Mouse (Mus musculus) embryonic facial prominence, embryonic 15.5 days (tissue): ENCODE measurements around the gene Nle1. TPM values are rescaled to one million over a fixed set of nuclear protein-coding genes. Genes with fewer than 3 reads are reported as not detected.
A peak's percentile ranks its signal among the peaks of the same experiment; 100 is the strongest.

Source experiments
- ATAC-seq: fragments of 200-750 bp; cut with Nextera tagmentation; 2 replicates; pipeline ENCODE4 v1.8.0; 2017; ENCODE audit warnings: low read depth, moderate TSS enrichment; ENCODE audit not compliant: insufficient number of reproducible peaks, low FRiP score, low TSS enrichment
- H3K27ac ChIP-seq: fragments of 300-500 bp; sonication (generic); replicated peaks from 2 replicates; pipeline ENCODE4 v1.5.1; 2015; ENCODE audit warnings: mild to moderate bottlenecking, inconsistent platforms
- H3K27me3 ChIP-seq: fragments of 300-500 bp; sonication (generic); 2 replicates; pipeline ENCODE4 v1.6.1; 2015; ENCODE audit warnings: inconsistent platforms
- H3K36me3 ChIP-seq: fragments of 300-500 bp; sonication (generic); 2 replicates; pipeline ENCODE4 v1.6.1; 2015; ENCODE audit warnings: mild to moderate bottlenecking, inconsistent platforms
- H3K4me1 ChIP-seq: fragments of 300-500 bp; sonication (generic); 2 replicates; pipeline ENCODE4 v1.6.1; 2015; ENCODE audit warnings: inconsistent platforms
- H3K4me2 ChIP-seq: fragments of 300-500 bp; sonication (generic); replicated peaks from 2 replicates; pipeline ENCODE4 v1.6.1; 2015; ENCODE audit warnings: mild to moderate bottlenecking, inconsistent platforms
- H3K4me3 ChIP-seq: fragments of 300-500 bp; sonication (generic); replicated peaks from 2 replicates; pipeline ENCODE4 v1.5.1; 2015; ENCODE audit warnings: mild to moderate bottlenecking, inconsistent platforms
- H3K9ac ChIP-seq: fragments of 300-500 bp; sonication (generic); 2 replicates; pipeline ENCODE4 v1.6.1; 2015; ENCODE audit warnings: inconsistent platforms
- H3K9me3 ChIP-seq: fragments of 300-500 bp; sonication (generic); replicated peaks from 2 replicates; pipeline ENCODE4 v1.6.1; 2016; ENCODE audit warnings: inconsistent platforms
- WGBS: fragments of 180-500 bp; shearing (Covaris S2); methylation state at CpG from one replicate; pipeline ENCODE4 v1.1.7; 2015; 5-methylcytosine and 5-hydroxymethylcytosine counted together
- polyA plus RNA-seq: library from polyadenylated mRNA; unstranded; fragments of >200 nt; fragmentation: Nextera tagmentation; extraction: Ambion mirVana; gene quantifications from 2 replicates; pipeline ENCODE4 v1.2.1, GENCODE M21; 2015

The Nle1 gene
- polyA plus RNA-seq, 1 experiment from 2014 or later = 38.4 TPM

GRCm38 (mm10) chr11:82867956-82868355 lies 40.3 kb downstream of the Nle1 start:
- Histone ChIP-seq H3K4me2 (no peak overlapping the region), H3K36me3 (no peaks in the 10 kb centered on the region), H3K9me3 (no peaks in the 10 kb centered on the region), H3K27me3 (no peaks in the 10 kb centered on the region), H3K9ac (no peak overlapping the region), H3K4me3 (no peak overlapping the region), H3K27ac (no peak overlapping the region), H3K4me1 (0 out of 2 replicates have a peak, but pooled peaks cover 4% of the 10 kb centered on the region)
- ATAC-seq = no peak
- WGBS = 68% methylated on average over 5 of the region's 5 CpGs

GRCm38 (mm10) chr11:82866850-82867564 lies 41.2 kb downstream of the Nle1 start:
- H3K36me3 ChIP-seq = no peaks in the 10 kb centered on the region
- WGBS = 37% methylated on average over 7 of the region's 7 CpGs
- no peak overlapping the region for H3K27ac ChIP-seq
- H3K9ac ChIP-seq = no peak overlapping the region
- H3K4me1 ChIP-seq = peaks cover 4% of the 10 kb centered on the region; the same call in 1 of the 2 replicates
- no peak overlapping the region for H3K4me3 ChIP-seq
- no peak overlapping the region for H3K4me2 ChIP-seq
- no peaks in the 10 kb centered on the region for H3K27me3 ChIP-seq
- no peak for ATAC-seq
- H3K9me3 ChIP-seq = no peaks in the 10 kb centered on the region

- Histone ChIP-seq H3K9ac (no peak overlapping the region), H3K27ac (no peak overlapping the region), H3K4me2 (no peak overlapping the region), H3K9me3 (no peaks in the 10 kb centered on the region), H3K27me3 (no peaks in the 10 kb centered on the region), H3K4me1 (peaks cover 4% of the 10 kb centered on the region; the same call in 1 of the 2 replicates), H3K36me3 (no peaks in the 10 kb centered on the region), H3K4me3 (no peak overlapping the region)
- ATAC-seq = no peak
- WGBS = 81% methylated on average over 10 of the region's 10 CpGs
These were observed 42.3 kb downstream of the Nle1 start for GRCm38 (mm10) chr11:82865957-82866356.

GRCm38 (mm10) chr11:82863488-82863931 lies 44.7 kb downstream of the Nle1 start:
- no peak overlapping the region for H3K9ac ChIP-seq
- no peaks in the 10 kb centered on the region for H3K36me3 ChIP-seq
- H3K27me3 ChIP-seq = no peaks in the 10 kb centered on the region
- no peak overlapping the region for H3K4me2 ChIP-seq
- 44% methylated on average over 4 of the region's 4 CpGs for WGBS
- H3K27ac ChIP-seq = no peak overlapping the region
- H3K4me3 ChIP-seq = no peak overlapping the region
- no peaks in the 10 kb centered on the region for H3K9me3 ChIP-seq
- peak; percentile 39; the same call in 1 of the 2 replicates for ATAC-seq
- no peaks in the 10 kb centered on the region; the same call in 1 of the 2 replicates for H3K4me1 ChIP-seq

GRCm38 (mm10) chr11:82863059-82863458 lies 45.2 kb downstream of the Nle1 start:
- Histone ChIP-seq H3K4me2 (no peak overlapping the region), H3K27ac (no peak overlapping the region), H3K9ac (no peak overlapping the region), H3K36me3 (no peaks in the 10 kb centered on the region), H3K27me3 (no peaks in the 10 kb centered on the region), H3K4me1 (no peaks in the 10 kb centered on the region; the same call in 1 of the 2 replicates), H3K9me3 (no peaks in the 10 kb centered on the region), H3K4me3 (no peak overlapping the region)
- WGBS = 56% methylated on average over 2 of the region's 2 CpGs
- no peak for ATAC-seq

- H3K4me2 ChIP-seq = no peak overlapping the region
- H3K27me3 ChIP-seq = no peaks in the 10 kb centered on the region
- H3K4me1 ChIP-seq = no peaks in the 10 kb centered on the region; the same call in 1 of the 2 replicates
- 77% methylated on average over 9 of the region's 9 CpGs for WGBS
- ATAC-seq = no peak
- H3K4me3 ChIP-seq = no peak overlapping the region
- no peaks in the 10 kb centered on the region for H3K36me3 ChIP-seq
- H3K9ac ChIP-seq = no peak overlapping the region
- no peaks in the 10 kb centered on the region for H3K9me3 ChIP-seq
- no peak overlapping the region for H3K27ac ChIP-seq
These were observed 45.6 kb downstream of the Nle1 start for GRCm38 (mm10) chr11:82862638-82863037.

- ATAC-seq = no peak
- 66% methylated on average over 8 of the region's 8 CpGs for WGBS
These were observed 46.7 kb downstream of the Nle1 start for GRCm38 (mm10) chr11:82861558-82861957.

GRCm38 (mm10) chr11:82860759-82861158 lies 47.5 kb downstream of the Nle1 start:
- H3K36me3 ChIP-seq = no peaks in the 10 kb centered on the region
- no peaks in the 10 kb centered on the region; the same call in 1 of the 2 replicates for H3K4me1 ChIP-seq
- H3K4me3 ChIP-seq = no peak overlapping the region
- H3K27ac ChIP-seq = no peak overlapping the region
- ATAC-seq = no peak
- H3K9me3 ChIP-seq = no peaks in the 10 kb centered on the region
- no peak overlapping the region for H3K9ac ChIP-seq
- H3K27me3 ChIP-seq = no peaks in the 10 kb centered on the region
- 56% methylated on average over 6 of the region's 6 CpGs for WGBS
- no peak overlapping the region for H3K4me2 ChIP-seq

More at GRCm38 (mm10) chr11:82861558-82861957, 46.7 kb downstream of the Nle1 start:
- Histone ChIP-seq H3K4me1 (no peaks in the 10 kb centered on the region; the same call in 1 of the 2 replicates), H3K9ac (no peak overlapping the region), H3K9me3 (no peaks in the 10 kb centered on the region), H3K36me3 (no peaks in the 10 kb centered on the region), H3K27ac (no peak overlapping the region), H3K4me2 (no peak overlapping the region), H3K4me3 (no peak overlapping the region), H3K27me3 (no peaks in the 10 kb centered on the region)

- no peak overlapping the region for H3K4me3 ChIP-seq
- no peaks in the 10 kb centered on the region; the same call in 1 of the 2 replicates for H3K4me1 ChIP-seq
- H3K27me3 ChIP-seq = no peaks in the 10 kb centered on the region
- no peaks in the 10 kb centered on the region for H3K36me3 ChIP-seq
- no peaks in the 10 kb centered on the region for H3K9me3 ChIP-seq
- no peak overlapping the region for H3K4me2 ChIP-seq
- H3K27ac ChIP-seq = no peak overlapping the region
- H3K9ac ChIP-seq = no peak overlapping the region
- no peak for ATAC-seq
- 62% methylated on average over 13 of the region's 13 CpGs for WGBS
These were observed 50.8 kb downstream of the Nle1 start for GRCm38 (mm10) chr11:82857307-82857848.

GRCm38 (mm10) chr11:82856032-82856431 lies 52.2 kb downstream of the Nle1 start:
- 73% methylated on average over 10 of the region's 10 CpGs for WGBS
- H3K27me3 ChIP-seq = no peaks in the 10 kb centered on the region
- no peak overlapping the region for H3K4me3 ChIP-seq
- H3K9ac ChIP-seq = no peak overlapping the region
- H3K27ac ChIP-seq = no peak overlapping the region
- H3K4me1 ChIP-seq = no peaks in the 10 kb centered on the region
- ATAC-seq = no peak
- H3K4me2 ChIP-seq = no peak overlapping the region
- no peaks in the 10 kb centered on the region for H3K9me3 ChIP-seq
- H3K36me3 ChIP-seq = no peaks in the 10 kb centered on the region

GRCm38 (mm10) chr11:82855327-82855973 lies 52.8 kb downstream of the Nle1 start:
- no peak for ATAC-seq
- 84% methylated on average over 9 of the region's 9 CpGs for WGBS
- no peaks in the 10 kb centered on the region for H3K4me1 ChIP-seq
- H3K27me3 ChIP-seq = no peaks in the 10 kb centered on the region
- no peak overlapping the region for H3K27ac ChIP-seq
- H3K9ac ChIP-seq = no peak overlapping the region
- H3K9me3 ChIP-seq = no peaks in the 10 kb centered on the region
- no peaks in the 10 kb centered on the region for H3K36me3 ChIP-seq
- no peak overlapping the region for H3K4me2 ChIP-seq
- H3K4me3 ChIP-seq = no peak overlapping the region
